Mouse (Mus musculus): Measurements from ENCODE around the gene Rab11fip3.

Gene Rab11fip3

GRCm38 (mm10) chr17:25985306-25986294 lies 83.8 kb downstream of the Rab11fip3 start, which contains the start of gene Capn15:
Gene Capn15, minus strand, starts transcription at chr17:25985796.
- DNase-seq: peak; percentile 93

- no peak for DNase-seq
Measured at GRCm38 (mm10) chr17:25984556-25985305, 84.6 kb downstream of the Rab11fip3 start.

- no peak for DNase-seq
Measured at GRCm38 (mm10) chr17:25984066-25984465, 85.3 kb downstream of the Rab11fip3 start.

GRCm38 (mm10) chr17:25982913-25983312 lies 86.4 kb downstream of the Rab11fip3 start:
- no peak for DNase-seq

GRCm38 (mm10) chr17:25980854-25981253 lies 88.5 kb downstream of the Rab11fip3 start:
- no peak for DNase-seq

GRCm38 (mm10) chr17:25979829-25980738 lies 89.3 kb downstream of the Rab11fip3 start:
- DNase-seq: no peak

- DNase-seq: no peak
Measured at GRCm38 (mm10) chr17:25970954-25971707, 98.2 kb downstream of the Rab11fip3 start.

GRCm38 (mm10) chr17:25970448-25970847 lies 98.9 kb downstream of the Rab11fip3 start:
- DNase-seq: no peak

- DNase-seq: no peak
Measured at GRCm38 (mm10) chr17:25968176-25968575, 101.2 kb downstream of the Rab11fip3 start.

GRCm38 (mm10) chr17:25967652-25968051 lies 101.7 kb downstream of the Rab11fip3 start:
- no peak for DNase-seq

GRCm38 (mm10) chr17:25964271-25964670 lies 105.1 kb downstream of the Rab11fip3 start:
- no peak for DNase-seq

- DNase-seq: no peak
Measured at GRCm38 (mm10) chr17:25962413-25962905, 106.9 kb downstream of the Rab11fip3 start.

- DNase-seq: no peak
Measured at GRCm38 (mm10) chr17:25961566-25961965, 107.8 kb downstream of the Rab11fip3 start.

- no peak for DNase-seq
Measured at GRCm38 (mm10) chr17:25959630-25960467, 109.5 kb downstream of the Rab11fip3 start.

- DNase-seq: no peak
Measured at GRCm38 (mm10) chr17:25958771-25959494, 110.4 kb downstream of the Rab11fip3 start.

- DNase-seq: no peak
Measured at GRCm38 (mm10) chr17:25957586-25958051, 111.7 kb downstream of the Rab11fip3 start.

- DNase-seq: no peak
Measured at GRCm38 (mm10) chr17:25956631-25957030, 112.7 kb downstream of the Rab11fip3 start.

GRCm38 (mm10) chr17:25956201-25956600 lies 113.2 kb downstream of the Rab11fip3 start:
- no peak for DNase-seq

- DNase-seq: no peak
Measured at GRCm38 (mm10) chr17:25955736-25956135, 113.6 kb downstream of the Rab11fip3 start.

- no peak for DNase-seq
Measured at GRCm38 (mm10) chr17:25954671-25955070, 114.7 kb downstream of the Rab11fip3 start.

Measured in right cerebral cortex, postnatal 4 days (tissue).